Mouse (Mus musculus) kidney, postnatal 0 days (tissue): ENCODE measurements at regions not wholly inside any gene's neighbourhood (a gene's known extent, or its start where the extent isn't known, plus 50 kb on each side); places are given as distances from the start of the nearest gene placed in this dataset.

Source experiments
- ATAC-seq: fragments of 200-750 bp; cut with Nextera tagmentation; replicated peaks from 2 replicates; pipeline ENCODE4 v1.8.0; 2017; ENCODE audit warnings: low read depth, moderate number of reproducible peaks, moderate TSS enrichment, moderate library complexity; ENCODE audit not compliant: low FRiP score
- DNase-seq: peaks from one replicate; pipeline ENCODE4 v3.0.0-alpha.2; 2016; ENCODE audit warnings: low spot score
- H3K27ac ChIP-seq: fragments of 300-500 bp; sonication (generic); 2 replicates; pipeline ENCODE4 v1.5.1; 2014; ENCODE audit warnings: mild to moderate bottlenecking
- H3K27me3 ChIP-seq: fragments of 300-500 bp; sonication (generic); 2 replicates; pipeline ENCODE4 v1.6.1; 2014; ENCODE audit warnings: low read length, mixed read lengths; ENCODE audit not compliant: insufficient read depth
- H3K36me3 ChIP-seq: fragments of 300-500 bp; sonication (generic); 2 replicates; pipeline ENCODE4 v1.6.1; 2014; ENCODE audit warnings: low read length, mixed read lengths; ENCODE audit not compliant: insufficient read depth
- H3K4me1 ChIP-seq: fragments of 300-500 bp; sonication (generic); replicated peaks from 2 replicates; pipeline ENCODE4 v1.6.1; 2014; ENCODE audit warnings: antibody characterized with exemption, low read length, mixed read lengths; ENCODE audit not compliant: insufficient read depth
- H3K4me2 ChIP-seq: fragments of 300-500 bp; sonication (generic); 2 replicates; pipeline ENCODE4 v1.6.1; 2014; ENCODE audit warnings: mild to moderate bottlenecking, low read length, moderate library complexity, mixed read lengths
- H3K4me3 ChIP-seq: fragments of 300-500 bp; sonication (generic); replicated peaks from 2 replicates; pipeline ENCODE4 v1.5.1; 2014; ENCODE audit warnings: low read depth, low read length
- H3K9ac ChIP-seq: fragments of 300-500 bp; sonication (generic); 2 replicates; pipeline ENCODE4 v1.6.1; 2014; ENCODE audit warnings: low read depth, low read length
- H3K9me3 ChIP-seq: fragments of 300-500 bp; sonication (generic); replicated peaks from 2 replicates; pipeline ENCODE4 v1.6.1; 2016; ENCODE audit warnings: low read length, inconsistent platforms, mixed read lengths
- CTCF ChIP-seq: IDR thresholded peaks from 2 replicates; pipeline ENCODE4 v1.5.1; 2016; ENCODE audit warnings: antibody characterized with exemption, low read depth, mild to moderate bottlenecking, moderate library complexity
- WGBS: fragments of 180-500 bp; shearing (Covaris S2); extraction: QIAGEN DNeasy Blood & Tissue Kit; methylation state at CpG from one replicate; pipeline ENCODE4 v1.1.7; 2014; 5-methylcytosine and 5-hydroxymethylcytosine counted together

DNA sequence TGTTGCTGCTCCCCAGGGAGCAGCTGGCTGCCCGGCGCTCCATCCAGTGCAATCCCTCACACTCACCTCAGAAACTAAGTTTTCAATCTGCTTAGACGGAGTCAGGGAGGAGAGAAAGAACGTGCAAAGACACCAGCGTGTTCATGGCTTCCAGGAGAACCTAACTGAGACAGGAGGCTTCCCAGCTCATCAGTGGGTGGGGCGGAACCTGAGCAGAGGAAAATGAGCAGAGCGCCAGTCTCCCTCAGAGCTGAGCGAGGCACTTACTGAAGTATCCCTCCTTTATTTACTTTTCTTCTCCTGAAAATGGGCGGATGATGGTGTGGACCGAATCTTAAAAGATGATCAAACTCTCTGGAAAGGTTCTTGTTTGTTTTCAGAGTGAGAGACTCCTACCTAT, 94.3 kb upstream of the 1700024P04Rik start:
- H3K9ac ChIP-seq = no peak overlapping the region
- H3K27me3 ChIP-seq = no peaks in the 10 kb centered on the region
- no peaks in the 10 kb centered on the region for H3K36me3 ChIP-seq
- TF ChIP-seq CTCF = no peak
- H3K4me1 ChIP-seq = no peaks in the 10 kb centered on the region
- 80% methylated on average over 10 of the region's 10 CpGs for WGBS
- ATAC-seq (no peak), DNase-seq (no peak)
- no peak overlapping the region for H3K27ac ChIP-seq
- no peak overlapping the region for H3K4me2 ChIP-seq
- no peak overlapping the region for H3K4me3 ChIP-seq
- H3K9me3 ChIP-seq = no peaks in the 10 kb centered on the region

DNA sequence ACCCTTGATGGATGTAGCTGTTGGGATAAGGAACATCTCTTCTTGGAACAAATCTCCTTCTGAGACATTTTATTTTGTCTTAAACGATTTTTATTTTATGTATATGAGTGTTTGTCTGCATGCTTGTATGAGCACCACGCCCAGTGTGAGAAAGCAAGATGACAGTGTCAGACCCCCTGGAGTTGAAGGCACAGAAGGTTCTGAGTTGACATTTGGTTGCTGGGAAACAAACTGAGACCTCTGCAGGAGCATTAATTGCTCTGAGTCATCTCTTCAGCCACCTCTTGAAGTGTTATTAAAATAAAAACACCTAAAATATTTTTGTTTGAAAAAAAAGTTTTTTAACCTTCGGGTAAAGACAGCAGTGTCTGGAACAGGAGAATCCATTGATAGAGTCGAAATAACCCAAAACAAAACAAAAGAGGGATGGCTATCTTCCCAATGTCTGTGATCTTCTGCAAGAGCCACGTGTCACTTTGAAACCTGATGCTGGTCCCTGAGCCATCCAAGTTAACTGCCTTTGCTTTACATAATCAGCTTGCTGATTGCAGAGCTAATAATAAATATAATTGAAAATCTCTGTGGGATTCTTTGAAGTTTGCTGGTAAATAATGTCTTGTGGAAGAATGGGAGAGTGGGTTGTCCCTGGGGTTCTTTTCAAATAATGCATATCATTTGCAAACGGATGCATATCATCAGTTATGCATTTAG, 92.8 kb upstream of the 1700024P04Rik start:
- no peaks in the 10 kb centered on the region for H3K27me3 ChIP-seq
- no peak for DNase-seq
- no peak for TF ChIP-seq CTCF
- H3K9ac ChIP-seq = no peak overlapping the region
- H3K4me2 ChIP-seq = no peak overlapping the region
- no peak for ATAC-seq
- no peaks in the 10 kb centered on the region for H3K4me1 ChIP-seq
- H3K36me3 ChIP-seq = no peaks in the 10 kb centered on the region
- no peaks in the 10 kb centered on the region for H3K9me3 ChIP-seq
- H3K4me3 ChIP-seq = no peak overlapping the region
- H3K27ac ChIP-seq = no peak overlapping the region
- WGBS = 45% methylated on average over 6 of the region's 6 CpGs

DNA sequence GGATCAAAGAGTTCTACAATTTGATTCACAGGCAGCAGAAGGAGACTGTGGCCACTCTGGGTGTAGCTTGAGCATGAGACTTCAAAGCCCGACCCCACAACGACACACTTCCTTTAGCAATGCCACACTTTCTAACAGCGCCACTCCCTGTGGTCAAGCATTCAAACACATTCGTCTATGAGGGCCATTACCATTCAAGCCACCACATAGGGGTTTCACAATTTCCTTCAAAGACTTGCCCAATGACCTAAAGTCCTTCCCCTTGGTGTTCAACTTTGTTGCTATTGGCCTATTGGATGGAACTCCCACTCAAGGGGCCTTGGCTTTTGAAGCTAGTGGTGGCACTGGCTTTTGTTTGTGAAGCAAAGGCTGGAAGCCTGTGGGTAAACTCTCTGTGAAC, 91.1 kb upstream of the 1700024P04Rik start:
- no peak overlapping the region for H3K9ac ChIP-seq
- WGBS = 70% methylated on average over 4 of the region's 4 CpGs
- H3K9me3 ChIP-seq = no peaks in the 10 kb centered on the region
- H3K27me3 ChIP-seq = no peaks in the 10 kb centered on the region
- H3K4me1 ChIP-seq = no peaks in the 10 kb centered on the region; the same call in 1 of the 2 replicates
- no peaks in the 10 kb centered on the region for H3K36me3 ChIP-seq
- H3K4me3 ChIP-seq = no peak overlapping the region
- no peak overlapping the region for H3K27ac ChIP-seq
- no peak for TF ChIP-seq CTCF
- DNase-seq = no peak
- ATAC-seq = no peak
- H3K4me2 ChIP-seq = no peak overlapping the region

DNA sequence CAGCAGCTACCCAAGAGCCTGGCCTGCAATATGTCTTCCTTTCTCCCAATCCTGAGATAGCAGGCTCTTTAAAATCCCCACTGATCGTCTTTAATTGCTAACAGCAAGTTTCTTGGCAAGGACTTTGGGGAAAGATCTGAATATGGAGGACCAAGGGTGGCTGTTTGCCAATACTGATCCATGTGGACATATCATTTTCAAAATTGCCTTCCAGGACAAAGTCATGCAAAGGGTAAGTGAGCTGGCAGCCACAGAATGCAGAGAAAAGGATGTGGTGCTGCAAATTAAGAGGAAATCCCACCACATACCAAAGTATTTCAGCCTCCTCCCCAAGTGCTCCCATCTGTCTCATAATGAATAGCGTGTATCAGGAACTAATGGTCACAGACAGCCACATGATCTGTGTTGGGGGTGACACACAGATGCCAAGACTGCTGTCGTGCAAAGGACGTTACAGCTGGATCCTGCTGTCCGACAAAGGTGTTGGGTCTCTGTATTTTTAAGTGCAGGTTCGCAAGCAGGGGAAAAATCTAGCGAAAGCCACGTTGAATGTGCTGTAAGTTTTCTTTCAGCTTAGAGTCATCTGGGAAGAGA, 87.6 kb upstream of the 1700024P04Rik start:
- Histone ChIP-seq H3K36me3 (no peaks in the 10 kb centered on the region), H3K27ac (peak overlapping the region; percentile 57), H3K4me3 (no peak overlapping the region), H3K9me3 (no peaks in the 10 kb centered on the region), H3K9ac (no peak overlapping the region), H3K4me2 (no peak overlapping the region), H3K27me3 (no peaks in the 10 kb centered on the region), H3K4me1 (no peaks in the 10 kb centered on the region; the same call in 1 of the 2 replicates)
- TF ChIP-seq CTCF = no peak
- 63% methylated on average over 8 of the region's 8 CpGs for WGBS
- no peak for DNase-seq
- no peak for ATAC-seq

DNA sequence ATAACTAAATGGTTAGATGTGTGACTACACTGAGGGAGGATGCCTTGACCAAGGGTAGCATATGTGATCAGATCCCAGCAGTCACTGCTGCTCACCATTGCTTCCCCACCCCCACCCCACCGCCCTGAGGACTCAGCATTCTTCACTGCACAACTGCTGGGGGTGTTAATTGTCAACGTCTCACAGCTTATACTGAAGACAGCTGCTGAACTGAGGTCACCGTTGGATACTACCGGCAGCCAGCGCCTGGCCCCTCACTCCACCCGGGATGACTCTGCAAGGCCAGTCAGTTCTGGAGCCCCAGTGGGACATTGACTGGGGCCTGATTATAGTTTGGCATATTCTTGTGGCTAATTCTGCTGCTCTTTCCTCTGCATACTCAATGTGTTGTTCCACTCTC, 87.0 kb upstream of the 1700024P04Rik start:
- Histone ChIP-seq H3K4me2 (no peak overlapping the region), H3K4me3 (no peak overlapping the region), H3K27me3 (no peaks in the 10 kb centered on the region), H3K4me1 (no peaks in the 10 kb centered on the region; the same call in 1 of the 2 replicates), H3K9me3 (no peaks in the 10 kb centered on the region), H3K27ac (peak overlapping the region; percentile 57), H3K9ac (no peak overlapping the region), H3K36me3 (no peaks in the 10 kb centered on the region)
- no peak for TF ChIP-seq CTCF
- WGBS = 25% methylated on average over 6 of the region's 6 CpGs
- ATAC-seq = peak; percentile 84
- DNase-seq = no peak

DNA sequence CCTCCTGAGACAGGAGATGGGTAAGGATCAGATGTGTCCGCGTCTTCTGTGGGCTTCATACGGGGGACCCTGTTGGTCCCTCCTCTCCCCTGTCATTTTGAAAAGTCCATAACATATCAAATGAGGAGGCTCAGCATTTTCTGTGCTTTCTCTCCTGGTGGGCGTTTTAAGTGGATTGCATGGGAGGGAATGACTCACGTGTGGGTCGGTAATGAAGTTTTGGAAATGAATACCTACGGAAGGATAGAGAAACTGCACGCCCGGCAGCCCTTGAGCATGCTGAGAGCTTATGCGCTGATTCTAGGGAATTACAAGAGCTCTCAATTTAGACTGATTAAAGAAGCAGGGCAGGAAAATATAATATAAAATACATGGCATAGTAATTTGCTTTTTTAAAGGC, 85.4 kb upstream of the 1700024P04Rik start:
- no peak for TF ChIP-seq CTCF
- WGBS = 65% methylated on average over 10 of the region's 10 CpGs
- no peaks in the 10 kb centered on the region; the same call in 1 of the 2 replicates for H3K4me1 ChIP-seq

More for the DNA sequence above, 85.4 kb upstream of the 1700024P04Rik start:
- no peak overlapping the region for H3K4me3 ChIP-seq
- no peaks in the 10 kb centered on the region for H3K36me3 ChIP-seq
- no peak overlapping the region for H3K9ac ChIP-seq
- no peaks in the 10 kb centered on the region for H3K9me3 ChIP-seq
- no peak overlapping the region for H3K4me2 ChIP-seq
- H3K27ac ChIP-seq = no peak overlapping the region
- ATAC-seq (no peak), DNase-seq (no peak)
- H3K27me3 ChIP-seq = no peaks in the 10 kb centered on the region
